Mouse (Mus musculus) c-Kit-negative CD71-positive TER-119-positive erythroid progenitor cells, embryonic 14.5 days (primary cell): ENCODE data around the gene Ddx42.

Source experiments
- DNase-seq: peaks from one replicate; pipeline ENCODE4 v3.0.0-alpha.2; 2013; ENCODE audit warnings: low read depth, low spot score

The Ddx42 gene

DNA sequence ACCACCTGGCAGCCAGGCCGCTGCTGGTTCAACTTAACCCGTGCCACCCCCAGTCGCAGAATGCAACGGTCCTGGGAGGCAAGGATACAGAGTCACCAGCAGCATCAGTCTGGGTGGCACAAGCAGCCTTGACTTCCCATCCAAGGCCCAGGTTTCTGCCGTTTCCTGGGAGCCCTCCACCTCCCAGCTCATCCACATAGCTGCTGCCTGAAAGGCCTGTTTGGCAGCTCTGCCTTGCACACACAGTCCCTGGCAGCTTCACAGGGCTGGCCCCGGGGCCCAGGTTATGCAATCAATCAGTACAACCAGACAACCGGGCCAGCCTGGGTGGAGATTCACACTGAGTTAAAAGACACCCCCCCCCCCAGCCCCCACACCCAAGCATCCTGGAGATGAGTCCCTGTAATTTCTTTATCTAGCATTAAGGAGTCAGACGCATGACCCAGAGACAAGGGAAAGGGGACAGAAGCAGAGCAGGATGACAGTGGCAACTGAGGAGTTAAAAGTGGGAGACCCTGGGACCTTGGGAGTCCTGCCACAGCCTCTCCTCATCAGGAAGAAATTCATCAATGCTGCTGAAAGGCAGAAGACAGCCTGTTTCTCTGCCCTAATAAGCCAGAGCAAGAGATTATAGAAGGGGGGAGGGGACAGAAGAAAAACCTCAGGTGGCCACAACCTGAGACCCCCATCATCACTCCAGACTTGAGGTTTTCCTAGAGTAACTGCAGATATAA is 51.8 kb downstream of the Ddx42 start:
- no peak for DNase-seq

DNA sequence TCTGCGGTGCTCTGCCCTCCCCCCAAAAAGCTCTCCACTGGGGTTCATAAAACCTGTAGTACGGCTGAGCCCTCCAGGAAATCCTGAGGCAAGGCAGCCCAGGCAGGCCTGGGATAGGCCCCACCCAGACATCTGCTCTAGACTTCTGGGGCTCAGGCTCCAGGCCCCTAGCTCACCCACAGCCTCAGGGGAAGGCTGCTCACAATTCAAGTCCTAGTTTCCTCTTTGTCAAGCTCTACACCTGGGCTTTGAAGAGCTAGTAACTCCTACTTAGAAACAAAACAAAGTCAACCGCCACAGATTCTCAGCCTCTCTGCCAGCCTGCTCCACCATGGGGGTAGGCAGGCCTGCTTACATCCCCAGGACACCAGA is 52.3 kb downstream of the Ddx42 start:
- no peak for DNase-seq

DNA sequence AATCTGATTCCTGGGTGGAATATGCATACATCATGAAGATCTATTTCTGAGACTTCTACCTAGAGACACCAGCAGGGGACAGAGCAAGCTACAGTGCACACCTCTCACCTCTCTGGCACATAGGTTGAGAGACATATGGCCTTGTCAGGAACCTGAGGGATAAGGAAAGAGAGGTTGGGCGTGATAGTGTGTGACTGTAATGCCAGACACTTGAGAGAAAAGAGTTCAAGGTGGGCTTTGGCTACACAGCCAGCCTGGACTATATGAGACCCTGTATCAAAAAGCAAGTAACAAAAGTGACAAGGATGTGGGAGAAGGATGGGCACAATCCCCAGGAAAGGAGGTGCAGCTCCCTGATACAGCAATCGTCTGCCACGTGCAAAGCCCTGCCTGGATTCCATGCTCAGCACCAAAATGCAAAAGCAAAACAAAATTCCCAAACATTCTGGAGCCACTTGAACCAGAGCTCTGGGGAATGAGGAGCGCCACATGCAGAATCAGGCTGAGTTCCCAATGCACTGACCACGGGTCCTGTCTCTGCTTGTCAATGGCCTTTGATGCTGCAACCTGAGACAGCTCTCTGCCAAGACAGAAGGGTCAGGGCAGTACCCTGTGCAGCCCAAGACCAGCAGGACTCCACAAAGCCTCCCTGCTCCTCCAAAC is 54.5 kb downstream of the Ddx42 start:
- DNase-seq = no peak

DNA sequence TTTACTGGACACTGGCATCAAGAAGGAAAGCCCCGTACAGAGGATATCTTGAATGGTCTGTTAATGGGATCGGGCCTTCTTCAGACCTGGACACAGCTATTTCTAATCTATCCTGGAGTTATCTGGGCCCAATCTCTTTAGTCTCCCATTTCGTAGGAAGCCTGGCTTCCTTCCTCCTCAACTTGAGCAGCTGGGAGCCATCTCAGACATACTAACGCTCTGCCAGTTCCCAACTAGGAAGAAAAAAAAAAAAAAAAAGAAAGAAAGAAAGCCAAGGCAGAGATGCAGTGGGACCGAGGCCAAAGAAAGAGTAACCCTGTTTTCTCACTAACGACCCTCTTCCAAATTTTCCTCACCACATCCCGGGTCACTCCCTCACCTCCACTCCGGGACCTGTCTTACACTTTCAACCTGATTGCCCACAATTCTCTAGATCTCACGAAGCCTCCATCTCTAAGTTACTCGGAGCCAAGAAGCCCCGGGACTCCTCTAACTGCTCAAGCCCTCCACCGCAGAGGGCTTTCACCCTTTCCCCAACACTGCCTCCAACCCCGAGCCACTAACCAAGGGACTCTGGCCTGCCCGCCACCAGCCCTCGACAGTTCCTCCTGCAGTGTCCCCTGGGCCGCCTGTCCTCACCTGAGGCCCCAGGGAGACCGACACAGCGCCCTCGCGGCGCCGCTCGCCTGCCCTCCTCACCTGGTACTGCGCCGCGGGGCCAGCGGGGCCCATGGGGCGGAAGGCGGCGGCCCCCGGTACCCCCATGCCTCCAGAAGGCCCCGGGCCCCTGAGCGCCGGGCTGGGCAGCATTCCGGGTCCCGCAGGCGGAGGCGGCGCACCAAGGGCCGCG is 55.3 kb downstream of the Ddx42 start:
- DNase-seq = peak; percentile 34

DNA sequence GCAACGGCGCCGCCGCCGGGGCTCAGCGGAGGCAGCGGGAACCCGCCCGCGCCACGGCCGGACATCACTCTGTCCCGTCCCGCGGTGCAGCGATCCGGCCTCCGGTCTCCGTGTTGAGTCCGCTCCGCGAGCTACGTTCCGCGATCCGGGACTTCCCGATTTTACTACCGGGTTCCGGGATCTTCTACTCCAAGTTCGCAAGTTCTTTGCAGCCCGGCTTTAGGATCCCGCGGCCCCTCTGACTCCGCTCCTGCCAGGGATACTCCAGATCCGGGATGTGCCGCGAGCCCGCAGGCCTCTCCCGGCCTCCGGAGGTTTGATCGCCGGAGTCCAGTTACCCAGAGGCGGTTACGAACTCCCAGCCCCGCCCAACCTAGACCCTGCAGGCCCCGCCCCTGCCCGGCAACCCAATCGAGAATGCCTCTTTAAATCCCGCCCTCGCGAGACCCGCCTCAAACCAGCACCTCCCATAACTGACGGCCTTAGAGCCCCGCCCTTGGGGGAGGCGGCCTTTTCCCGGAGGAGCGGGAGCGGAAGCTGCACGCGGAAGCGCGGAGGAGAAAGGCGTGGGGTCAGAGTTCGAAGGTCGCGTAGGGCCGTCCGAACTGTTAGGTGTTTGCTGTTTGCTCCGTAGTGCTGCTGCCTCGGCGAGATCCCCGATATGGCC is 56.1 kb downstream of the Ddx42 start, which contains the start of gene Smarcd2:
Gene Smarcd2 (minus strand): TSS at position 329 of the 667 bp plus-strand sequence.
- DNase-seq = peak; percentile 97

DNA sequence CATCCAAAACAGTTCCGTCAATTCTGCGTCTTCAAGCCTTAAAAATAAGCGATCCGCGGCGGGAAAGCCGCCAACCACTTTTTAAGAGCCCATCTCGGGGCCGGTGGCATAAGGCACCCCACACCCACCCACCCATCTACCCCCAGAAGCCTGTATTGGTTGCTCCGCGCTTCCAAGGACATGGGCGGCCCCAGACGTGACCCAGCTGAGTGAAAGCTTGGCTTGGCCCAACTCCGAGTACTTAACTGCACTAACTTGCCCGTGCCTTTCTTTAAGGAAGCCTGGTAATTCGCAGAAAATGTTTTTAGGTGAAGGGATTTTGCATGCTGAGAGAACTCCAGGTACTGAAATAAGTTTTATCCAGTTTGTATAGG is 56.6 kb downstream of the Ddx42 start:
- no peak for DNase-seq

DNA sequence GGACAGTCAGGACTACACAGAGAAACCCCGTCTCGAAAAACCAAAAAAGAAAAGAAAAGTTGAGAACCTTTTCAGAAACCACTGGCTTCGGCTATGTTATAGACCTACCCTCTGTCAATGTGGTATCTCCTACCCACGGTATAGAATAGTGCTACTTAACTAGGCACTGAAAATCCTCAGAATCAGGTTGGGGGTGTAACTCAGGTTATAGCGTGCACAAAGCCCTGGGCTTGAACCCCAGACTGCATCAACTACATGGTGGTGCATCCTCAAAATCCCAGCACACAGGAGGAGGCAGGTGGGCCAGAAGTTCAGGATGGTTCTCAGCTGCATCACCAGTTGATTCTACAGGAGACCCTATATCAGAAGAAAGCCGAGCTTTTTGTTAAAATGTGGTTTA is 57.1 kb downstream of the Ddx42 start:
- DNase-seq = no peak

DNA sequence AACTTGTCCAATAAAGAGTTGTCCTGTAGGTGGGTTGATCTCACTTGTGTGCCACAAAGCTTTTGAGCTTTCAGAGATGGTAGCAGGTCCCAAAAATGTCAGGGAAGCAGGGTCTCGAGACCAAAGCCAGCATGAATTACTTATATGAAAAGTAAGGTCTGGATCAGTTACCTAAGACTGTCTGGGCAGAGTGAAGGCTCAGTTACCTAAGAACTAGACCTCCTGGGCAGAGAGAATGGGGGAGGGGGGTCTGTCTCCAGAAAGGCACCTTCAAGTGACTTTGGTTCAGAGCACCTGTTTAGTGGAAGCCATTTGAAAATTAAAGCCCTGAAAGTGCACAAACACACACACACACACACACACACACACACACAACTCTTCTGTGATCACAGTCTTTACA is 57.6 kb downstream of the Ddx42 start:
- DNase-seq = no peak

DNA sequence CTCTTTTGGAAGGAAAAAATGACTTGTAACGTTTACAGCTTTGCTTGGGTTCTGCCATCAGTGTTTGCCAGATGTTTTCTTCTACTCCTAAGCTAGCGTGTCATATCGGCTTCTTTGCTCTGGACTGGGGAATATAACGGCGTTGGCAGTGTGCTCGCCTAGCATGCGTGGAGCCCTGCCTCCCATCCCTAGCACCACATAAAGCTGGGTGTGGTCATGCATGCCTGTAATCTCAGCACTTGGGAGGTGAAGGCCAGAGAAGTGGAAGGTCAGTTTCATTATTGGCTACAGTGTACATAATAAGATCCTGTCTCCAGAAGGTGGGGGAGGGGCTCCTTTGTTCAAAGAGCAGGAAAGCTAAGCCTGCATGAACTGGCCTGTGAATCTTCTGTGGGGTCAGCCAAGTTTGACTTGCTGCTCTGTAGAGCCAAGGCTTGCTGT is 58.3 kb downstream of the Ddx42 start:
- no peak for DNase-seq

DNA sequence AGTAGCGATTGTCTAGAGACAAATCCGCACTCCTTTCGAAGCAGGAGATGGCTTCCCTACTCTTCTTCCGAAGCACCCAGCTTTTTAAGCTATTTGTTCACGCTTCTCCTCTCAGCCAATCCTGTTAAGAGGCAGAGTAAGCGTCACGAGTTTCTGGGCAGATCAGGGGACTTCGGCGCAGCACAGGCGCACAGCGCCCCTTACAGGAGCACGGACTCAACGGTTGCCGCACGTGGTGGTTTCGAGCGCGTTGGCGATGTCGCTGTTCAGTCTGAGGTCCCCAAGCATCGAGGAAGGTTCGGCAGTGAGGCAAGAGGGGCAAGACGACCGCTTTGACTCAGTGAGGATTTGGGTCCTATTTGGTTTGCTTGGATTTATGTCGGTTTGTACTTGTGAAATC is 59.7 kb downstream of the Ddx42 start, which contains the start of gene Tcam1:
Gene Tcam1 (plus strand): TSS at position 219 of the 400 bp plus-strand sequence.
- peak; percentile 62 for DNase-seq

DNA sequence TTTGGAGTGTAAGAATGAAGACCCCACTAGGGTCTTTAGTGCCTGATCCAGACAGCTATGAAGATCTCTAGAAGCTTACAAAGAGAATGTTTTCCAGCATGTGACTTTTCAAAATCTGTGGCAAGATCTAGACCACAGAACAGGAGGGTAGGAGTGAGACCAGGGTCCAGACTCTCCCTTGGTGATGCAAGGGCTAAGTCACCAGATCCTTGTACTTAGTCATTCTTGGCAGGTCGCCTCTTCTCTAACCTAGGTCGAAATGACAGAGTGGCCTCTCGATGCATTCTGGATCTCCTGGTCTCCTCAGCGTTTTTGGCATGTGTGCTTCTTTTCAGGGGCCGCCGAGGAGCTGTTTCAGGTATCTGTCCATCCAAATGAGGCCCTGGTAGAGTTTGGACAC is 65.7 kb downstream of the Ddx42 start:
- DNase-seq = no peak

DNA sequence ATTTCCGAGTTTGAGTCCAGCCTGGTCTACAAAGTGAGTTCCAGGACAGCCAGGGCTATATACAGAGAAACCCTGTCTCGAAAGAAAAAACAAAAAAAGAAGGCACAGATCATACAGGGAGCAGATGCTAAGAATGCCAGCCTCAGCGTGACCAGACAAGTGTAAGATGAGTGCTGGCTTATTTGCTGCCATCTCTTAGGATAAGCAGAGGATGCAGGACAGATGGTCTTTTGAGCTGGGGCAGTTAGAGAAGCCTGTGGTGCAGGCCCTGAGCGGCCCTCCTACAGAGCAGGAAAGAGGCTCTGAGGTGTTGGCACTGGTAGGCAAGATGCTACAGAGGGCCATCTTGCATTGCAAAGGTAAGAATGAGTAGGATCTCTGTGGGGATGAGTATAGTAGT is 66.6 kb downstream of the Ddx42 start:
- no peak for DNase-seq

DNA sequence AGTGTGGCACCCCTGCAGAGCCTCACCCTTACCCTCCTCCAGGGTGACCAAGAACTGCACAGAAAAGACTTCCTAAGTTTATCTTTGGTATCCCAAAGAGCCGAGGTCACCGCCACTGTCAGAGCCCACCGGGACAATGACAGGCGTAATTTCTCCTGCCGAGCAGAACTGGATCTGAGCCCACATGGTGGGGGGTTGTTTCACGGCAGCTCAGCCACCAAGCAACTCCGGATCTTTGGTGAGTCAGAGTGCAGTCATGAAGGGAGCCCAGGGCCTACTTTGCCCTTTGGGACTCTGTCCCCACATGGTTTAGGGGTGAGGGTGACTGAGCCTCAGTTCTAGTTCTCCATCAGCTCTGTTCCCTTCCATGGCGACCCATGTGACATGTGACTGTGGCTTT is 67.4 kb downstream of the Ddx42 start:
- no peak for DNase-seq

DNA sequence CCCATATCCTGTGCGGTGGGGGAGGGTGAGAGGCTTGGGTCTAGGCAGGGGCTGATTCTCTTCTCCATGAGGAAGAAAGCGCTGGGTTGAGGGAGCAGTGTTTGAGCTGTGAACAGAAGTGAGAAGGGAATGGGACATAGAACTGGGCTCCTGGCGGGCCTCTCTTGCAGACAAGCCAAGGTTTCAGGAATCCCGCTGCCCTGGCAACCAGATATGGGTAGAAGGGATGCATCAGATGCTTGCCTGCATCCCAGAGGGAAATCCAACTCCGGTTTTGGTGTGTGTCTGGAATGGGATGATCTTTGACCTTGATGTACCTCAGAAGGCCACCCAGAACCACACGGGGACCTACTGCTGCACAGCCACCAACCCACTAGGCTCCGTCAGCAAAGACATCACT is 69.5 kb downstream of the Ddx42 start:
- no peak for DNase-seq

DNA sequence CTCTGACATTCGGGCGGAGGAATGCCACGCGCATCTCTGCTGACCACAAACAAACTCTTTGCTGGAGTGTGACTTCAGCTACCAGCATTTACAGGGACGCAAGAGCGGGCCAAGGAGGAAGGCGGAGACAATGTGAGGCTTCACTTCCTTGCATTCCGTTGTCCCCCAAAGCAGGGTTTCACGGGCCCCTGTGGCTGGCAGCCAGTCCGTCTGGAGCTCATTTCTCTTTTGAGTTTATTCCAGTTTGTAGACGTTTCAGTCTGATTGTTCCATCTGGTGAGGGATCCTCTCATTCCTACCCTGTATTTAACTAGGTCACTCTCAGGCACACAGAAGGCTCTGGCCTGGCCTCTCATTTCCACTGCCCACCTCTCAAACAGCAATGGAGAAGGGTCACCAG is 70.3 kb downstream of the Ddx42 start:
- DNase-seq = no peak

DNA sequence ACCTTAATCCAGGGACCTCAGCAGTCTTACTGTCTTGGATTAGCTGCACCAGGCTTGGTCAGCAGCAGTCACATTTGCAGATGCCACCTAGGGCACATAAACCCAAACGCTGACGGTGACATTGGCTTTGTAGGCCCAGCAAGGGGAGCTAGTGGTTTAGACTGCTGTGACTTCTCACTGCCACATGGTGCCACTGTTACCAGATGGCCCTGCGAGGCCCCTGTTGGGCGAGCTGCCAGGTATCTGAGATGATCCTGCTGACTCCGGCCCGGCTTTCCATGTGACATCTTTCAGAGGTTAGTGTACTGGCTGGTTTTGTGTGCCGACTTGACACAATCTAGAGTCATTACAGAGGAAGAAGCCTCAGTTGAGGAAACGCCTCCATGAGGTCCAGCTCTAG is 72.6 kb downstream of the Ddx42 start:
- no peak for DNase-seq

DNA sequence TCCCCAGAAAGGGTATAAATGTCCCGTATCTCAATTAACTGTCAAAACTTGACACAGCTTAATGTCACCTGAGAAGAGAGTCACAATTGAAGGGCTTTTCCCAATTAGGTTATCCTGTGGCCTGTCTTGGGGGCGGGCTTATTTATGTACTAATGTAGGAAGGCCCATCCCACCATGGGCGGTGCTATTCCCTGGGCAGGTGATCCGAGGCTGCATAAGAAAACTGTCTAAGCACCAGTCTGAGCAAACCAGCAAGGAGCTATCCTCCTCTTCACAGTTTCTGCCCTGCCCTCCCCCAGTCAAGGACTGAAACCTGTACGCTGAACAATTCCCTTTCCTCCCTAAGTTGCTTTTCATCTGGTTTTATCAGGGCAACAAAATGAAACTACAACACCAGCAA is 73.7 kb downstream of the Ddx42 start:
- no peak for DNase-seq

DNA sequence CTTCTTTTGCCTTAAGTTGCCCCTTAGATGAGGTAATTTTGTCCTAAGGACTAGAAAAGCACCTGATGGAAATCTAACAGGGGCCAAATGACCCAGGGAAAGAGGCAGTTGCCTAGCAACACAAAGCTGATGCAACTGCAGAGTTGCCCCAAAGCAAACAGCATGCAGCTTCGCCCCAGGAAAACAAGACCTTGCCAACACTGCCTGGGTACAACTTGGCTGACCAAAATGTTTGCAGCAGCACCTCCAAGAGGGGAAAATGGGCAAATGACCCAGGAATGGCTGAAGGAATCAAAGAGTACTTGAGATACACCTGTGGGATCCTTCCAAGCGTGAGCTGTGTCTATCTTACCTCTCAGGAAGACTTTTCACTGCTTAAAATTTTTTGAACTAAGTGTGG is 75.1 kb downstream of the Ddx42 start:
- DNase-seq = no peak
